24 mouse cellular contexts compared by ENCODE assay signal in the genomic region with DNA sequence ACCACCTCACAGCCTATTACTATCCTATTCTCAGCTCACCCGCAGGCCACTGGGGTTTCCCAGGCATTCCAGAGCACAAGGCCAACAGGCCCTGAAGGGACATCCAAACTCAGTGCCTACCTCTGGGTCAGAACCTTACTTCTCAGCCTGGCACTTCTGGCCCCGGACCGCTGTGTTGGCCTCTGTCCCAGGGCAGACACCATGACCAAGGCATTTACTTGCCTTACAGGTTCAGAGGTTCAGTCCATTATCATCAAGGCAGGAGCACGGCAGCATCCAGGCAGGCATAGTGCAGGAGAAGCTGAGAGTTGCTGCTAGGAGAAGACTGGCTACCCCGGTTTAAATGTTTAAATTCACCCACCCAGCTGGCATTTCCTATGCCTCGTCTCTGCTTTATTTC. TPM values are rescaled to one million over a fixed set of nuclear protein-coding genes. Genes with fewer than 3 reads are reported as not detected.
"Had no signal": no experiment of that assay in that cellular context is flagged by ENCODE, and none has a peak within 500 bp of the region (broad histone marks: within the 10 kb centered on the region; RNA-seq: fewer than 3 reads in every experiment).

No protein-coding gene starts in this region.

- H3K9me3 ChIP-seq: heart, embryonic 10.5 days; heart, embryonic 13.5 days; heart, embryonic 15.5 days; hindbrain, embryonic 13.5 days; hindbrain, embryonic 15.5 days; limb, embryonic 10.5 days; limb, embryonic 12.5 days; liver, embryonic 13.5 days; liver, embryonic 15.5 days had no signal

- DNase-seq: gastrocnemius, postnatal 14 days; gastrocnemius, postnatal 36 days; heart, adult 18-20 months; heart, postnatal 14 days; heart, postnatal 36 days; kidney, adult 18-20 months; kidney, adult 8-10 months; kidney, postnatal 14 days; layer of hippocampus, adult 9-11 months; layer of hippocampus, postnatal 36 days; liver; liver, embryonic 13.5 days had no signal

- H3K4me1 ChIP-seq: heart, embryonic 13.5 days; limb, embryonic 12.5 days; liver, embryonic 13.5 days; liver, embryonic 15.5 days had no signal

- H3K27me3 ChIP-seq: heart, embryonic 15.5 days; hindbrain, embryonic 13.5 days; hindbrain, embryonic 15.5 days; limb, embryonic 12.5 days; liver, embryonic 13.5 days; liver, embryonic 15.5 days had no signal

- H3K36me3 ChIP-seq: heart, embryonic 10.5 days; heart, embryonic 13.5 days; heart, embryonic 15.5 days; hindbrain, embryonic 13.5 days; hindbrain, embryonic 15.5 days; limb, embryonic 10.5 days; limb, embryonic 12.5 days; liver, embryonic 13.5 days; liver, embryonic 15.5 days had no signal

- H3K9ac ChIP-seq: heart, embryonic 13.5 days; heart, embryonic 15.5 days; hindbrain, embryonic 13.5 days; hindbrain, embryonic 15.5 days; limb, embryonic 12.5 days; liver, embryonic 13.5 days; liver, embryonic 15.5 days had no signal

- ATAC-seq: hindbrain, postnatal 0 days; intestine, embryonic 16.5 days had no signal

- H3K4me2 ChIP-seq: heart, embryonic 13.5 days; heart, embryonic 15.5 days; hindbrain, embryonic 13.5 days; hindbrain, embryonic 15.5 days; limb, embryonic 12.5 days; liver, embryonic 11.5 days; liver, embryonic 13.5 days; liver, embryonic 15.5 days had no signal

- H3K27ac ChIP-seq: heart, embryonic 10.5 days; heart, embryonic 13.5 days; heart, embryonic 15.5 days; hindbrain, embryonic 13.5 days; hindbrain, embryonic 15.5 days; hindbrain, postnatal 0 days; limb, embryonic 10.5 days; limb, embryonic 12.5 days; liver, embryonic 13.5 days; liver, embryonic 15.5 days had no signal

- H3K4me3 ChIP-seq: heart, embryonic 10.5 days; heart, embryonic 13.5 days; heart, embryonic 15.5 days; hindbrain, embryonic 13.5 days; hindbrain, embryonic 15.5 days; limb, embryonic 10.5 days; limb, embryonic 12.5 days; liver, embryonic 13.5 days; liver, embryonic 15.5 days had no signal

RNA-seq across cellular contexts. Expression of a gene that starts 53.0 kb away (rescaled TPM):
- total RNA-seq: hematopoietic stem cell, adult 5-6 weeks had no signal
